Mouse (Mus musculus): ENCODE results near the gene Enthd1.
A peak's percentile ranks its signal among the peaks of the same experiment; 100 is the strongest.
"Not testable (repeated sequence)": the region's sequence is repeated elsewhere in the genome, so short reads cannot be mapped to it uniquely, and the experiment has no call there.

The Enthd1 gene

DNA sequence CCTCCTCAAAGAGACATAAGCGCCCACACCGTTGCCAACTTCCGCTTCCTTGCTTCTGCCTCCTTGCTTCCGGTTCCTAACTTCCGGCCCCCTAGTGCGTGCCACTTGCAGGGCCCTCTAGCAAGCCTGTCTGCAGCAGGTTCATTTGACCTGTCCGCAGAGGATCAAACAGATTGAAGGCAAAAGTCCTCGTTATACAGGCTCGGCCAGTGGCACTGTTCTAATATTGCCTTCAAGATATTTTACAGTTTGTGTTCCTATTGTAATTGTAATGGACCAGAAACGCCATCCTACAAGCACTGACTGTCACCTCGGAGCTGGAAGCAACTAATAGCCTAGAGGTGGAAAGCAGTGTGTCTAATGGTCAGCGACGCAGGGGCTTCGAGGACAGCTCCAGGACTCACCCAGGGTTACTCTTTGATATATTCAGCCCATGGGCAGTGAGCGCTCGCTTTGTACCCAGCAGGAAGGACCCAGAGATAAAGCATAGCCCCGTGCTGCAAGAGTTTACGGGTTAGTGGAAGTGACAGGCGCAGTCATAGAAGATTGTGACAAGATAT, at the start of gene Enthd1:
Gene Enthd1 (minus strand): TSS at position 51 of the 560 bp plus-strand sequence.
- no peak for DNase-seq

DNA sequence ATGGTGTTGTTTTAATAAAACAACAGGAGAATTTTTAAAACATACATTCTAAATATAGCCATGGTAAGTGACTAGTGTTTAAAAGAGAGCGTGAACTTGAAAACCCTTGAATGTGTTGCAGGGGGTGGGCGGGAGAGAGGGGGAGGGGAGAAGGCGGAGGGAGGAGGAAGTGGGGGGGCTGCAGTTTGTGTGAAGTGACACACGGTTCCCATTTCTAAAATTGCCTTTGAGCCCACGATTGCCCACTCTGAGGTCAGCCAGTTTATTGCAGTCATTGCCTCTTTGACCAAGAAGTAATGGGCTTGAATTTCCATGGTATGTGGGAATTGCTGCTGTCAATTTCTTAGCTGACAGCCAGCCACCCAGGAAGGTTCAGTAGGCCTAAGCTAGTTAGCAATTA, 48.9 kb upstream of the Enthd1 start:
- DNase-seq: peak; percentile 71

DNA sequence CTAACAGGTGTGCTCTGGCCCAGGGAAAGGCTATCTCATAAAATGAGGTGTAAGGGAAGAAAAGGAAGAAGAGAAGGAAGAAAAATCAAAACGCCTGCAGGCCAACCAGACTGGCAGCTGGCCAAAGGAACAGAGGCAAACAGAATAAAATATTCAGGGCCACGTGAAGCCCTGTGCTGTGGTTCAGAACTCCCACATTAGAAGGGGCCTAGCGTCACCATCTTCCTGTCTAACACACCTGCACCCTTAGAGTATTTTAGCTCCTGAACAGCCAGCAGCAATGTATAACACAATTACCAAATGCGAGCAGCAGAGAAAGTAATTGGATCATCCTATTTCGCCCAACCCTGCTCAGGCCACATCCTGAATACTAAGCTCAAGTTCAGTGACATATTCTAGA, 46.5 kb upstream of the Enthd1 start:
- DNase-seq: peak; percentile 67

DNA sequence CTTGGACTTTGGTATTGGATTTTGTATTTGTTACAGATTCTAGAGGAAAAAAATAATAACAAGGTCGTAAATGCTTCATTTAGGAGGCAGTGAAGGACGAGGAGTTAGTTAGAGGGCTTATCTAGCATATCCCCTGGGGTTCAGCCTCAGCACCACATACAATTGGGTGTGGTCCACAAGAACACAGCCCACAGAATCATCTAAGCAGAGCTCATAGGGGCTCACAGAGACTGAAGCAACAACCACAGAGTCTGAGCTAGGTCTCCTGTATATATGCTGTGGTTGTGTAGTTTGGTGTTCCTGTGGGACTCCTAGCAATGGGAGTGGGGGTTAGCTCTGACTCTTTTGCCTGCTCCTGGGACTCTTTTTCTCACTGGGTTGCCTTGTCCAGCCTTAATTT, 45.4 kb upstream of the Enthd1 start:
- DNase-seq: no peak

DNA sequence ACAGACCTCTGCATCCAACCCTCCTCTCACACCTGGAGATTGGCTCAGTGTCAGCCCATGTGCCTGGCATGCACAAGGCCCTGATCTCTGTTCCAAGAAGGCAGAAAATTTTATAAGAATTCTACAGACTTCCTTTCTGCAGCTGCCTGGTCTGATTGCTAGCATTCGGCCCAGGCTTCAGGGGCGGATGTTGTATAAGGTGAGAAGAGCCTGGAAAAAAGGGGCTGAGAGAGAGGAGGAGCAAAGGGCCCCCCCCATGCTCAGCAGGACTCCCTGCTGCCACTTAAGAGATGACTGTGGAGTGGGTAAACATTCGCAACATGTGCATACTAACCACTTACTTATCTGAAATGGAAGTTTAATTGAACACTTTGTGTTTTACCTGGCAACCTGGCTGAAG, 43.0 kb upstream of the Enthd1 start:
- DNase-seq: peak; percentile 55

DNA sequence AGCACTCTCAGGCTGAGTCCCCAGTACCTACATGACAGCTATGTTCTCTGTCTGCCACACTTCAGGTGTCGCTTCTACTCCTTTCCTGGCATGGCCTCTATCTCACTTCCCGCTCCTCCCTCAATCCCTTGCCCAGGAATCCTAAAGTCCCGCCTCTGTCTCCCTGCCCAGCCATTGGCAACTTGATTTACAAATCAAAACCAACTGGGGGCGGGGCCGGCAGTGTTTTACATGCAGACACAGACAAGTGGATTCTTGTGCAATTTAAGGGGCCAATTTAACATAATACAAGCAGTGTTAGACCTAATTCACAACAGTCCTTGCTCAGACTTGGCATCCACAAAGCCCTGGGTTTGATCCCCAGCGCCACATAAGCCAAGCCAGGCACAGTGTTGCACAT, 39.1 kb upstream of the Enthd1 start:
- DNase-seq: no peak

DNA sequence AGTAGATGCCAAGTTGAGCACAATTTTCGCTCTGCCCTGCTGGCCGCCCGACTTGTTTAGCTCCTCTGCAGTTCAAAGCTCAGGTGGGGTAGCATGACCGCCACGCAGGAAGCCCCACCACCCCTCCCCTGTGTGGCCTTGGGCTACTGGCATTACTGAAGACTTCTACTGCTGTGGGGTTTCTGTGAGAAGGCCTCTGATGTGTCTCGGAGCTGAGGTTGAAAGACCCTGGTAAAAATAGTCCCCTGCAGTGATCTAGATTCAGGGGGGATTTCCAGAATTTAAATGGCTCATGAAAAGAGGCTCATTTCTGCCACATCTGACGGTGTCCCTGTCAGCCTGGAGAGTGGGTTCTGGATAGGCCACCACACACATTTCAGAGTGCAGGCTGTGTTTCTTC, 37.5 kb upstream of the Enthd1 start:
- DNase-seq: peak; percentile 54

DNA sequence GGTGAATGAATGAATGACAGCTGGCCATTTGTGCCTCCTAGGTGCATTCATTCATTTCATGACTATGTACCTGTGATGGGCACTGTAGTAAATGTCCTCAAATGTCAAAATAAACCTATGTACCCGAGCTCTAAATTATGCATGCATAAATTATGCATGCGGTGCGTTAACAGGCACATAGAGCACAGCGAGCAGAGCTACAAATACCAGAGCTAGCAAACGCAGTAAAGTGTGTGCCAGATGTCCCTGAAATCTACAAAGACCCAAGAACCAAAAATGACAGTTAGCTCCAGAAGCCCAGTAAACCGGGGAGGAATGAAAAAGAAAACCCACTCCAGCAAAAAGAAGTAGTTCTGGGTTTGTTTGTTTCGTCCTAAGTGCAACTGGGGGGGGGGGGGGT, 36.5 kb upstream of the Enthd1 start:
- no peak for DNase-seq

DNA sequence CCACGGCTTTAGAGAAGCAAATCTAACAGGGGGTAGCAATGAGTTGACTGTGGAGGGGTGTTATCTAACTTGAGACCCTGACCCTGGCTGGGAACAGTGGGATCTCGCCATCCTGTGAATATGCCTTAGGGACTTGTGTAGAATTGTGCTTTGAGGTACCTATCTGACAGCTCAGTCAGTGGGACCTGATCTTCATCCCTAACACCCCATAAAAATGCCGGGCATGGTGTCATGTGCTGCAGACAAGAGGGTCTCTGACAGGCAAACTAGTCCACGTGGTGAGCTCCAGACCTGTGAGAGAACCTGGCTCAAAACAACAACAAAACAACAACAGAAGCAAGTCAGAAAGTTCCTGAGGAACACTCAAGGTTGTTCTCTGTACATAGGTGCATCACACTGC, 34.9 kb upstream of the Enthd1 start:
- no peak for DNase-seq

DNA sequence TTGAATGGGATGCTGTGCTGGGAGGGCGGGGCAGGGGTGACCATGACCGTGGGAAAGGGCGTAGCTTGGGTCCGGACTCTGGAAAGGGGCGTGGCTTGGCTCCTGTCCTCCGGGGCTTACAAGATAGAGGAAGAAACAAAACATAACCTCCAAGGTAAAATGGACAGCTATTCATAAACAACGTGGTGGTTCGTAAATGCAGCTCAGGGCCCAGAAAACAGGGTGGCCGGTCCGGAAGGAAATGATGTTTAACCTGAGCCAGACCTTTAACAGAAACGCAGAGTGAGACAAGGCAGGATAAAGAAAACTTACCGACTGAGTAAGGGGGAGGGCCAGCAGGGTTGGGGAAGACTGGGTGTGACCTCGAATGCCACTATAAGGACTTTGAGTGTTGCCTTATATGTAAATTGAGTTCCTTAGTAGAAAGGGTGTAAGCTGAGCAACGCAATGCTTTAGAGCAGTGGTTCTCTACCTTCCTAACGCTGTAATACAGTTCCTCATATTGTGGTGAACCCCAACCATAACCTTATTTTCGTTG, 34.3 kb upstream of the Enthd1 start:
- no peak for DNase-seq

DNA sequence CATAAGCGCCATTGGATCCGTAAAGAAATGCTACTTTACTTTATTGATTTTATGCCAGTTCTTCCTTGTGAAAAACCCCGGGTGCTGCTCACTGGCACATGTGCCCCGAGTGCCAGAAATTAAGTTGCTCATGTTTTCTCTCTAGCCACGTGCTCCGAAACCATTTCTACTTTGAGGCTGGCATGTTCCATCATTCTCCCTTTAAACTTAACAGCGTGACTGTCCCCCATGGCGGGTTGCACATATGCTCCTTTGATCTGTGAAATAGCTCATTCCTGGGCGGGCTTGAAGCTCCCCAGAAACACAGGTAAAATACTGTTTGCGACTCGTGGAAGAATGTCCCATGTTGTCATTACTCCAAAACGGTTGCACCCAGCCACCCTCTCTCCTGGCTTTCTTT, 33.8 kb upstream of the Enthd1 start:
- DNase-seq: no peak

DNA sequence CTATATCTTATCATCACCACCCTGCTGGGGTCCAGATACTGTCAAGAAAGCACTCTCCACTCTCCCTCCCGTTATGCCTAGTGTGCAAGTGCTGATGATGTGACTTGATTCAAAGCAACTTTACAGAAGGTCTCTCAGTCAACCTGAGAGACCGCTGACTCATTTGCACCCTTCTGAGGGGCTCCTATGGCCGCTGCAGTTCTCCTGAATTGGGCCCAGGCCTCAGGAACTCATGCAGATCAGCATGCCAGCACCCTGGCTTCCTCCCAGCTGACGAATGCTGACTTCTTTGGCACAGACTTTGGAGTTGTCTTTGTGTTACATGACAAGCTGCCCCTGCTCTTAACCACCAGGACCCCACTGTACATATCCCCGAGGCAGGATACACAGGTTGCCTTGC, 28.9 kb upstream of the Enthd1 start:
- DNase-seq: no peak

DNA sequence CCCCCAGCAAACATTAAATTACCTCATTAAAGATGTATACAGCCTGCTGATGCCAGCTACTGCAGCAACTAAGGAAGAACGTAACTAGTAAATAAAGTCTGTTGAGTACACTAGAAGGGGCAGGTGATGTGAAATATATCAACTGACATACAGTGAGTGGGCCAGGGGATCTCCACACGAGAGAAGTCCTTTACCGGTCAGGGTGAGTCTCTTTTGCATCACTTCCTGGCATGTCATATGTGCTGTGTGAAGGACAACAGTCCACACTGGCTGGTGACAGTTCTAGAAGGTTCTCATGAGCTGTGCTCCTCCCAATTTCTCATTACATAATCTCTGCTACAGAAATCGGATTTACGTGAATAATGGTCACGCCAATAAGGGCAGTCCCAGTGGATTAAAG, 27.8 kb upstream of the Enthd1 start:
- no peak for DNase-seq

DNA sequence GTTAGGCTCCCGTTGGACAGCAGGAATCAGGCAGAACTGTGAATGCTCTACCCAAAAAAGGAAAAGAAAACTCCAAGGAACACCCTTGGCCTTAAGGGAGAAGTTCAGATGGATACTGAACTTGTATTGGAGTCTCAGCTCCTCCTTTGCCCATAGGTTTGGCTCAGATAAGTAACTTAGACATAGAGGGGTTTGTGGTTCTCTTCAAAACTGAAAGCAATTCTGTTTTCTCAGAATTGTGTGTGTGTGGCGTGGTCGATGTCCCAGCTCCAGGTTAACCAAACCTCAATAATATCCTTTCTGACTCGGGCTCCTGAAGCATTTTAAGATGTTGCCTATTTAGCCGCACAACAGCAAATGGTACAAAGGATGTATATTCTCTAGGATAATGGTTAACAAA, 25.7 kb upstream of the Enthd1 start:
- DNase-seq: no peak

DNA sequence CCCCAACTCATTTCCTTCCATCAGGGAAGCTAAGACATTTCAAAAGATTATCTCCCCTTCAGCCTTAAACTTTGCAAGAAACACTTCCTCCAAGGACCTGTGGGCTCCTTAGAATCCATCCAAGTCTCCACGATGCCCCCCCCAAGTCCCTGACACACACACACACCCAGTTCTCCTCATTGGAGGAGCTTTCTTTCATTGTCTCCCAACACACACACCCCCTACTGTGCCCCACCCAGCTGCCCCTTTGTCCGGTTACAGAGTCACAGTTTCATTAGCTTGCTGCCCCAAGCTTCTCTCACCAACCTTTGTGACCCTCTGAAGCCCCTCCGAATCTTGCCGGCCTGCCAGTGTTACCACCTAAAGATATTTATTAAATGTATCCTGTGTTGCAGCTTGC, 21.3 kb upstream of the Enthd1 start:
- no peak for DNase-seq

DNA sequence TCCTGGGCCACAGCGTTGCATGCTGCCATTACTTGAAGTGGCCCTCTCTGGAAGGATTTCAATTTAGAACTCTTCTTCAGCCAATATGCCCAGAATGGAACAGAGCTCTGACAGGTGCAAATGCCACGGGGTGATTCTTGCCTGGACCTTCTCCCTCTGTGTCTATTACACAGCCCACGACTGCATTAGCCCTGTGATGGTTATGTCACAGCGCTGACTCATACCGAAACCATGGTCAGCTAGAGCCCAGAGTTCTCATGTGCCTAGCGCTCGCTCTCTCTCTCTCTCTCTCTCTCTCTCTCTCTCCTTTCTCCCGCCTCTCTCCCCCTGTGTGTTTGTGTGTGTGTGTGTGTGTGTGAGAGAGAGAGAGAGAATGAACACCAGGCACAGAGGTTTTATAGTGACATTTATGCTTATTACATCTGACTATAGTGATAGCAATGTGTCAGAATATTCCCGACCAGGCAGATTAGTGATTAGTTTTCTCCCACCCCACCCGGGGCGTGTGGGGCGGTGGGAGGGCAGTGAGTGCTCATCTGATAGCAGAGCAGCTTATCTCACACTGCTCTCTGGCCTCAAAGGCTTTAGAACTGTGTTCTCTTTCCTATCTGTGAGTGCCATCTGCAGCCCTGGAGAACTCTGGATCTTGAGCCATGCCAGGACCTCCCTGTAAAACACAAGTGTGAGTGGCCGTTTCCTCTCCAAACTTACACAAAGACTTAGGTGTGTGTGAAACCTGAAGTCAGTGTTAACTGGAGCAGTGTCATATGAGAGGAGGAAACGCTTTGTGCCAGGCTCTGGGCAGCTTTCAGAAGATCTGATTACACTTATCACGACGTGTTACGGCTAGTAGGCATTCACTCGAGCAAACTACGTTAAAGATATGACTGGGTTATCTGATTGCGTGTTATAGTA, 17.9 kb upstream of the Enthd1 start:
- no peak for DNase-seq

DNA sequence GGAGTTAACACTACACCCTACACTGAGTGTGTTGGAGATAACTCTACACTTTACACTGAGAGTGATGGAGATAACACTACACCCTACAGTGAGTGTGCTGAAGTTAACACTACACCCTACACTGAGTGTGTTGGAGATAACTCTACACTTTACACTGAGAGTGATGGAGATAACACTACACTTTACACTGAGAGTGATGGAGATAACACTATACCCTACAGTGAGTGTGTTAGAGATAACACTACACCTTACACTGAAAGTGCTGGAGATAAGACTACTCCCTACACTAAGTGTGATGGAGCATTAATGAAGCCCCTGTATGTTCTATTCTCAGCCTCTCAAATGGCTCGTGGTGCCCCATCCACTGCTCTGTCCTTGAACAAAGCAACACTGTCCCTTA, 15.6 kb upstream of the Enthd1 start:
- not testable (repeated sequence) for DNase-seq

DNA sequence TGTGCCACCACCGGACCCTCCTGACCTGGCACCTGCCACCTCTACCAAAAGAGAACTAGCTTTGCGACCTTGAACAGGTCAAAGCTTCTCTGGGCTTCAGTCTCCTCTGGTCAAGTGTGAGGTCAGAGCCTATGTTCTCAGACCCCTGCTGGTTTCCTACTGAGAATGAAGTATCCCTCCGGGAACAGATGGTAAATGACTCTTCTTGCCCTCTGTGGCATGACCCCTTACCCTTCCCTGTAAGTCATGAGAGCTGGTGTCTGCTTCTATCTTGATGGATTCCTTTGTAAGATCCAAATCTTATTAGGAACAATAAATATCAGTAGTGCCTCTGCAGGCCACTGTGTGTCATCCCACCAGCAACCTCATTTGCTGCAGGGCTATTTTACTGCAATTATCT, 14.2 kb upstream of the Enthd1 start:
- DNase-seq: no peak

DNA sequence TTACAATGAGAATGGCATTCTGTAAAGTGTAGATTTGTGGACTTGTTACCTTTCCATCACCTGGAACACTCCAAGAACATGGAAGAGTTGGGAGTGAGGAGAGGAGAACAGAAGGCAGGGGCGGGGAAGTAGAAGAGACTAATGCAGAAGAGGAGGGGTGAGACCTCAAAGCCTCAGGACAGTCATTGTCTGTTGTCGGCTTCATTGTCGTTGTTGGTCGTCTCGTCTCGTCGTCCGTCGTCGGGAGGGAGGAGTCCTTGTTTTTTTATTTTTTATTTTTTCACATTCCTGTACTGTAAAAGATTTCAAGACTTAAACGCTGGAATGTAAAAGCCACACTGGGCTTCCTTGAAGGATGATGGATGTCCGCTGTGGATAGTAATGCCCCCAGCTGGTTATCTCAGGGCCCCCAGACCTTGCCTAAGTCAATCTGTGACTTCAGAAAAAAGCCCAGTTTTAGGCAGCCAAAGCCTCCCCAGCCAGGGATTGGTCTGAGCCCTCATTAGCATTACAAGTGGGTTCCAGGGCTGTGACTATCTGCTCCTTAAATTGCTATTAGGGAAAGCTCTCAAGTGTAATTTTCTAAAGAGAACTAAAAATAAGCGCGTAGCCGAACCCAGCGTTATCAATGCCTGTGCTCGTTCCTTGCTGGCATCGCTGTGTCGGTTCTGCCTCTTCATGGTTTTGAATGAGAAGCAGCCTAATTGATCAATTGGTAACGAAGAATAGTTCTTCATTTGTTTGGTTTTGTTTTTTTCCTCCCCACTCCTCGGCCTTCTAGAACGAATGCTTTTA, 12.4 kb upstream of the Enthd1 start:
- DNase-seq: no peak

DNA sequence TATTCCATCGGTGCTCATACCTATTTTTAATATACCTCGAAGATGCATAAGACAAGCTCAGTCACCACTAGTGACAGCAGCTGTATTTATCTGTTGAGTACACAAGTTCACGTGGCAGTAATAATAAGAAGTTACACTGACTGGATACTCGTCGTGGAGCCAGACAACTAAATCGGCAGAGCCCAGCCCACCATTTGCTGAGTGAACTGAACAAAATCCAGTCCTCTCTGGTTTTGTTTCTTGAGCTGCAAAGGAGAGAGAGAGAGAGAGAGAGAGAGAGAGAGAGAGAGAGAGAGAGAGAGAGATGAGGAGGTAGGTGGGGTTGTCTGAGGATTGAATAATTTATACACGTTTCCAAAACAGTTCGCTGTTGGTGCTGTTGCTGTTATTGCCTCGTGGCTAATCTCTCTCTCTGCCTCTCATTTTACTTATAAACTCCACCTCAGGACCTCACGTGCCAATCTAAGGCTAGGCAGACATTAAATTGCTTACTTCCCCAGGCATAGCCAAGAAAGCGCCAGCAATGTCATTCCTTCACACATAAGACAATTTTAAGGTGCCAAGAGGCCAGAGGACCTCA, 11.5 kb upstream of the Enthd1 start:
- no peak for DNase-seq

DNA sequence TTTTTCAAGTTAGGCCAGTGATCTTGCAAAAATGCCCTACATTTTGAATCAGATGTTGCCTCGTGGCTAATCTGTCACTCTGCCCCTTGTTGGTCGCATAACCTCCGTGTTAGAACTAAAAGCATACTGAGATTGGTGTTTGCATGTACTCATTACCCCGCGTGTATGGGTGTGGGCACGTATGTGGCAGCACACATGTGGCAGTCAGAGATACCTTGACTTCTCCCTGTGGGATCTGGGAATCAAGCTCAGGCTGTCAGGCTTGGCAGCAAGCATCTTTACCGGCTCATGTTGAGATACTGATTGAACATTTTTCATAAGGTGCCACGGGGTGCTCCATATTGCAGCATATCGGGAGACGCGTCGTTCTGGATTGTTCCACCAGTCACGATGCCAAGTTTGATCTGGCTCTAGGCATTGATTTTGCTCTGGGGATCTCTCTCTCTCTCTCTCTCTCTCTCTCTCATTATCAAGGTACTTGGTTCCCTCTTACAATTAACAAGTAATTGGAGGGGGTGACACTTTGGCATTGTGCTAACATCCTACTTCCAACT, 10.9 kb upstream of the Enthd1 start:
- DNase-seq: no peak

DNA sequence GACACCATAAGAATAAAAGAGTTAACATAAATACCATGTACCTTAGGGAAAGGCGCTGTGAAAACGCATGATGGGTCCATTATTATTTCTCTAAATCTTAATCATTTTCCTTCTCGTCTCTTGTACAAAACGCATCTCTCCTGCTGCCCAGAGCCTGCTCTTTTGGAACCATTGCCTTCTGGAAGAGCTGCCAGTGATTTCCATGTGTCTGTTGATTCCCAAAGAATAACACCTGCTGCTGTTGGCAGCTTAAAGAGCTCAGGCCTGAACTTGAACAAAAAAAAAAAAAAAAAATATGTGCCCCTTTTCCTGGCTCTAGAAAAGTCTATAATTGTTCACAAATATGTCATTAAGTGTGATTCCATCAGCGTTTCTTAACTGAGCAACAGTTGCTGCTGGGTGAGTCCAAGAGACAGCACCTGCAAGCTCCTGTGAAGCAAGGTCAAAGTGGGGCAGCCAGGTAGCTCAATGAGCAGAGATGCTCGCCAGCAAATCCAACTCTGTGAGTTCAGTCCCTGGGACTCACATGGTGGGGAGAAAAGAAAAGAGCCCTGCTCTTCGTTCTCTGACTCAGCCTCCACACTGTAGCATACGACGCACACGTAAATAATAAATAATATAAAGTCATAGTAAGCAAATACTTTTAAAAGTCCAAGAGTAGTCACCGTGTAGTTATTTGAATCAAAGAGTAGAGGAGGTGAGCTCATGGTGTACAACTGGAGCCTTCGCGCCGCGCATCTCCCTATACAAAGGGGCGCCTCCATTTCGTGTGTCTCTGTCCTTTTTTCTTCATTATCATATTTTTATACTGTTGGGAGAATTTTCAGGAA, 9.5 kb upstream of the Enthd1 start:
- no peak for DNase-seq
